19 mouse cellular contexts compared by ENCODE assay signal in the genomic region with DNA sequence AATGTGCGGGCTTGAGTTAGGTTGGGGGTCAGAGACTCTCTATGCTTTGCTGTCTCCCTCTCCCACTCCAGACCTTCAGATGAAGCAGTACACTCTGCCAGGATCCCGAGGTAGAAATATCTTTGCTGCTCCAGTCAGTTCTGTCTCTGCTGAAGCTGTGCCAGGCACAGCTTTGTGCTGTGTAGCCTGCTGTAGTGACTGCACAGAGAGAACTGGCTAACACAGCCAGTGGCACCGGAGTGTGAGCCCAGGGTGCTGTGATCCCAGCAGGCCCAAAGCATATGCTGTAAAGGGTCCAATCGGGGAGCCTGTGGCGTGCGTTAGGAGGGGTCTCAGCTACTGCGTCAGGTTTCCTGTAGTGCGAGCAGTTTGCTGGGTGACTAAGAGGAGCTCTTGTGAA. TPM values are rescaled to one million over a fixed set of nuclear protein-coding genes. Genes with fewer than 3 reads are reported as not detected.
DNase-seq lines count a peak whose midpoint lies in the region; ATAC-seq and TF ChIP-seq lines count a peak whose summit lies in the region.
"Had no signal": no experiment of that assay in that cellular context is flagged by ENCODE, and none has a peak within 500 bp of the region (broad histone marks: within the 10 kb centered on the region; RNA-seq: fewer than 3 reads in every experiment).

No protein-coding gene starts in this region.

- 78% methylated on average over 8 of the region's 8 CpGs for WGBS in forebrain, postnatal 0 days
- 90% methylated on average over 8 of the region's 8 CpGs for WGBS in forebrain, embryonic 11.5 days
- 91% methylated on average over 8 of the region's 8 CpGs for WGBS in neural tube, embryonic 14.5 days
- WGBS in neural tube, embryonic 15.5 days = 83% methylated on average over 8 of the region's 8 CpGs
- 95% methylated on average over 7 of the region's 8 CpGs for WGBS in macrophage (ENCODE audit: missing documents)

- peaks cover 91% of the 10 kb centered on the region for H3K79me2 ChIP-seq in macrophage (ENCODE audit: inconsistent target)

- H3K27ac ChIP-seq in forebrain, postnatal 0 days (ENCODE audit: low read depth, low read length) = no peak overlapping the region
- no peak overlapping the region for H3K27ac ChIP-seq in forebrain, embryonic 11.5 days (ENCODE audit: low read depth, low read length)
- no peak overlapping the region for H3K27ac ChIP-seq in neural tube, embryonic 14.5 days (ENCODE audit: low read depth, low read length)
- no peak overlapping the region for H3K27ac ChIP-seq in neural tube, embryonic 15.5 days (replicated peaks)
- peak overlapping the region; percentile 36; the same call in 1 of the 2 replicates for H3K27ac ChIP-seq in macrophage
- H3K27ac ChIP-seq: forebrain, embryonic 10.5 days; heart, embryonic 13.5 days; limb, embryonic 15.5 days; liver, embryonic 15.5 days; midbrain, embryonic 13.5 days; neural tube, embryonic 12.5 days; stomach, embryonic 15.5 days had no signal

- no peak overlapping the region for H3K4me3 ChIP-seq in forebrain, postnatal 0 days (ENCODE audit: low read depth, low read length)
- H3K4me3 ChIP-seq in forebrain, embryonic 11.5 days (ENCODE audit: low read depth, low read length) = no peak overlapping the region
- H3K4me3 ChIP-seq in neural tube, embryonic 14.5 days (ENCODE audit: low read depth, low read length) = no peak overlapping the region
- H3K4me3 ChIP-seq in neural tube, embryonic 15.5 days (replicated peaks) = no peak overlapping the region
- H3K4me3 ChIP-seq in macrophage (ENCODE audit: inconsistent target) = no peak overlapping the region
- H3K4me3 ChIP-seq: forebrain, embryonic 10.5 days; heart, embryonic 13.5 days; limb, embryonic 15.5 days; liver, embryonic 15.5 days; midbrain, embryonic 13.5 days; neural tube, embryonic 12.5 days; stomach, embryonic 15.5 days had no signal

- no peak for DNase-seq in forebrain, postnatal 0 days
- DNase-seq in forebrain, embryonic 11.5 days (ENCODE audit: low spot score) = no peak
- DNase-seq in cerebellum, adult 8-10 months = peak; percentile 57
- no peak for DNase-seq in urinary bladder, adult 2 months (ENCODE audit: low spot score)
- DNase-seq: adrenal gland, postnatal 36 days; kidney, adult 2 months; kidney, postnatal 14 days; right cerebral cortex, postnatal 25 days had no signal

- peaks cover 4% of the 10 kb centered on the region for H3K36me3 ChIP-seq in forebrain, postnatal 0 days (ENCODE audit: insufficient read depth)
- H3K36me3 ChIP-seq in forebrain, embryonic 11.5 days (ENCODE audit: control insufficient read depth, insufficient read depth, low read length) = no peaks in the 10 kb centered on the region
- no peaks in the 10 kb centered on the region for H3K36me3 ChIP-seq in neural tube, embryonic 14.5 days (ENCODE audit: control insufficient read depth, insufficient read depth, low read length)
- no peaks in the 10 kb centered on the region for H3K36me3 ChIP-seq in neural tube, embryonic 15.5 days
- no peaks in the 10 kb centered on the region for H3K36me3 ChIP-seq in macrophage (ENCODE audit: inconsistent target)
- H3K36me3 ChIP-seq: liver, embryonic 15.5 days had no signal

- TF ChIP-seq CTCF in forebrain, postnatal 0 days (IDR thresholded peaks at IDR 0.05; ENCODE audit: low read depth) = no peak

- no peaks in the 10 kb centered on the region for H3K27me3 ChIP-seq in forebrain, postnatal 0 days (ENCODE audit: insufficient read depth, low read length)
- H3K27me3 ChIP-seq in forebrain, embryonic 11.5 days (ENCODE audit: control insufficient read depth, insufficient read depth, low read length) = no peaks in the 10 kb centered on the region
- H3K27me3 ChIP-seq in neural tube, embryonic 14.5 days (ENCODE audit: control insufficient read depth, insufficient read depth, low read length) = no peaks in the 10 kb centered on the region
- H3K27me3 ChIP-seq in neural tube, embryonic 15.5 days (replicated peaks) = no peaks in the 10 kb centered on the region
- H3K27me3 ChIP-seq: heart, embryonic 13.5 days; limb, embryonic 15.5 days; liver, embryonic 15.5 days; midbrain, embryonic 13.5 days; neural tube, embryonic 12.5 days; stomach, embryonic 15.5 days had no signal

- H3K9ac ChIP-seq in forebrain, postnatal 0 days = no peak overlapping the region
- H3K9ac ChIP-seq in forebrain, embryonic 11.5 days (ENCODE audit: low read length) = no peak overlapping the region
- H3K9ac ChIP-seq in neural tube, embryonic 14.5 days (replicated peaks; ENCODE audit: low read depth, low read length) = no peak overlapping the region
- H3K9ac ChIP-seq in neural tube, embryonic 15.5 days (replicated peaks) = no peak overlapping the region
- H3K9ac ChIP-seq: heart, embryonic 13.5 days; limb, embryonic 15.5 days; liver, embryonic 15.5 days; midbrain, embryonic 13.5 days; neural tube, embryonic 12.5 days; stomach, embryonic 15.5 days had no signal

- peak; percentile 42; the same call in 1 of the 2 replicates for ATAC-seq in forebrain, postnatal 0 days
- ATAC-seq in forebrain, embryonic 11.5 days (replicated peaks; ENCODE audit: low FRiP score) = no peak
- 0 out of 2 replicates have a peak, but pooled peaks have one; percentile 16 for ATAC-seq in neural tube, embryonic 14.5 days (ENCODE audit: low read depth)
- ATAC-seq in neural tube, embryonic 15.5 days (ENCODE audit: low FRiP score) = no peak
- ATAC-seq in megakaryocyte, adult 5-6 weeks (ENCODE audit: poor library complexity, severe bottlenecking) = no peak
- ATAC-seq: midbrain, embryonic 13.5 days had no signal

- H3K4me2 ChIP-seq in forebrain, postnatal 0 days (ENCODE audit: low read depth) = no peak overlapping the region
- no peak overlapping the region for H3K4me2 ChIP-seq in forebrain, embryonic 11.5 days (ENCODE audit: low read depth, low read length, severe bottlenecking)
- no peak overlapping the region for H3K4me2 ChIP-seq in neural tube, embryonic 14.5 days (ENCODE audit: low read depth, low read length)
- no peak overlapping the region for H3K4me2 ChIP-seq in neural tube, embryonic 15.5 days
- H3K4me2 ChIP-seq: heart, embryonic 13.5 days; limb, embryonic 15.5 days; liver, embryonic 15.5 days; midbrain, embryonic 13.5 days; neural tube, embryonic 12.5 days; stomach, embryonic 15.5 days had no signal

- no peaks in the 10 kb centered on the region for H3K9me3 ChIP-seq in forebrain, postnatal 0 days (ENCODE audit: low read length)
- no peaks in the 10 kb centered on the region for H3K9me3 ChIP-seq in forebrain, embryonic 11.5 days (ENCODE audit: control insufficient read depth, low read length)
- H3K9me3 ChIP-seq in neural tube, embryonic 14.5 days (ENCODE audit: control insufficient read depth, low read length) = no peaks in the 10 kb centered on the region
- H3K9me3 ChIP-seq in neural tube, embryonic 15.5 days (replicated peaks) = no peaks in the 10 kb centered on the region
- H3K9me3 ChIP-seq: forebrain, embryonic 10.5 days; heart, embryonic 13.5 days; limb, embryonic 15.5 days; liver, embryonic 15.5 days; midbrain, embryonic 13.5 days; neural tube, embryonic 12.5 days; stomach, embryonic 15.5 days had no signal

- no peaks in the 10 kb centered on the region for H3K4me1 ChIP-seq in forebrain, postnatal 0 days (ENCODE audit: insufficient read depth)
- no peaks in the 10 kb centered on the region for H3K4me1 ChIP-seq in forebrain, embryonic 11.5 days (replicated peaks; ENCODE audit: control insufficient read depth, insufficient read depth, low read length)
- H3K4me1 ChIP-seq in neural tube, embryonic 14.5 days (ENCODE audit: control insufficient read depth, insufficient read depth, low read length) = peaks cover 6% of the 10 kb centered on the region; the same call in 1 of the 2 replicates
- H3K4me1 ChIP-seq in neural tube, embryonic 15.5 days = peaks cover 28% of the 10 kb centered on the region
- H3K4me1 ChIP-seq: forebrain, embryonic 10.5 days had no signal

RNA-seq across cellular contexts. Expression of a gene that starts 27.7 kb away (rescaled TPM):
- 83.9 and 97.6 TPM in 2 replicates for total RNA-seq in forebrain, postnatal 0 days (2014; rRNA removed)
- 19.1 and 20.1 TPM in 2 replicates for polyA plus RNA-seq in forebrain, postnatal 0 days (2015; fragmentation: Nextera tagmentation; extraction: Ambion mirVana)
- 24.5 and 26.1 TPM in 2 replicates for polyA plus RNA-seq in forebrain, embryonic 11.5 days (2014; fragmentation: Nextera tagmentation; extraction: Ambion mirVana)
- 26.8 and 33.6 TPM in 2 replicates for polyA plus RNA-seq in neural tube, embryonic 14.5 days (2014; fragmentation: Nextera tagmentation; extraction: Ambion mirVana)
- 24.6 and 27.1 TPM in 2 replicates for polyA plus RNA-seq in neural tube, embryonic 15.5 days (2015; fragmentation: Nextera tagmentation; extraction: Ambion mirVana)
- 100 to 1,000 TPM in 9 of 26 experiments, 10 to 100 TPM in 17; 48.9 to 172 (median 89.5) TPM for total RNA-seq in macrophage (2018; cell fraction: chromatin; rRNA removed)
- 10 to 100 TPM; 40.1 to 61.8 (median 51.8) TPM for total RNA-seq in macrophage (2018; cell fraction: cytosol; rRNA removed)
- total RNA-seq in macrophage (2018; cell fraction: nucleus; rRNA removed) = 100 to 1,000 TPM in 5 of 26 experiments, 10 to 100 TPM in 21; 57.4 to 161 (median 83.1) TPM
- polyA plus RNA-seq in macrophage (2018) = 33.2 to 69.4 TPM (median 48.4 TPM) in 3 replicates
- 38.7 and 55.2 TPM in 2 replicates for polyA plus RNA-seq in urinary bladder, adult 2 months (2012; rRNA removed)
- total RNA-seq in megakaryocyte, adult 5-6 weeks (2015) = 10.6 and 17.0 TPM in 2 replicates
- 9.6 and 12.7 TPM in 2 replicates for total RNA-seq in megakaryocyte, adult 5-6 weeks (2017)

RNA-seq across cellular contexts. Expression of a gene that starts 27.8 kb away (rescaled TPM):
- total RNA-seq in forebrain, postnatal 0 days (2014; rRNA removed) = 5.3 and 5.8 TPM in 2 replicates
- 3.5 and 6.9 TPM in 2 replicates for polyA plus RNA-seq in forebrain, postnatal 0 days (2015; fragmentation: Nextera tagmentation; extraction: Ambion mirVana)
- 0.64 and 0.68 TPM in 2 replicates for polyA plus RNA-seq in forebrain, embryonic 11.5 days (2014; fragmentation: Nextera tagmentation; extraction: Ambion mirVana)
- polyA plus RNA-seq in neural tube, embryonic 14.5 days (2014; fragmentation: Nextera tagmentation; extraction: Ambion mirVana) = 2.8 and 3.7 TPM in 2 replicates
- 5.6 and 6.3 TPM in 2 replicates for polyA plus RNA-seq in neural tube, embryonic 15.5 days (2015; fragmentation: Nextera tagmentation; extraction: Ambion mirVana)
- total RNA-seq in macrophage (2018; cell fraction: chromatin; rRNA removed) = 10 to 100 TPM in 7 of 26 experiments, 1 to 10 TPM in 18, under 1 TPM in 1; 0.96 to 15.3 (median 3.4) TPM
- total RNA-seq in macrophage (2018; cell fraction: cytosol; rRNA removed) = 10 to 100 TPM in 1 of 26 experiments, 1 to 10 TPM in 23, under 1 TPM in 2; 0.76 to 10.2 (median 3.2) TPM
- total RNA-seq in macrophage (2018; cell fraction: nucleus; rRNA removed) = 10 to 100 TPM in 6 of 26 experiments, 1 to 10 TPM in 20; 1.0 to 15.7 (median 3.9) TPM
- 1.8 to 14.4 TPM (median 8.7 TPM) in 3 replicates for polyA plus RNA-seq in macrophage (2018)
- polyA plus RNA-seq in urinary bladder, adult 2 months (2012; rRNA removed) = 0.92 and 0.99 TPM in 2 replicates
- total RNA-seq in megakaryocyte, adult 5-6 weeks (2015) = 0.02 and 0.21 TPM in 2 replicates
- 0.08 and 0.11 TPM in 2 replicates for total RNA-seq in megakaryocyte, adult 5-6 weeks (2017)

Comparison
In these comparisons a context has a peak if more than half of its experiments do, and no peak if none do; other contexts are left out.
1. ATAC-seq: peak in forebrain, postnatal 0 days (single experiment) and neural tube, embryonic 14.5 days (single experiment); none in forebrain, embryonic 11.5 days (single experiment), neural tube, embryonic 15.5 days (single experiment) and megakaryocyte, adult 5-6 weeks (single experiment).